Mouse (Mus musculus): Measurements from ENCODE around the gene Cited4.

- TF ChIP-seq POLR2AphosphoS2 (IDR thresholded peaks at IDR 0.05; ENCODE audit: insufficient read length, low read depth) (no peak), TCF12 (IDR thresholded peaks at IDR 0.05; ENCODE audit: insufficient read depth, poor library complexity, severe bottlenecking) (no peak), POLR2A (IDR thresholded peaks at IDR 0.05; ENCODE audit: insufficient read length, low read depth) (no peak), SRF (IDR thresholded peaks at IDR 0.05; ENCODE audit: control insufficient read depth, insufficient read length, low read depth) (no peak), MAX (IDR thresholded peaks at IDR 0.05; ENCODE audit: low read depth) (no peak), USF1 (IDR thresholded peaks at IDR 0.05; ENCODE audit: low read depth) (no peak), CEBPB (IDR thresholded peaks at IDR 0.05; ENCODE audit: insufficient read depth, poor library complexity, severe bottlenecking) (no peak), E2F4 (IDR thresholded peaks at IDR 0.05; ENCODE audit: insufficient read depth) (no peak)
Observed at GRCm38 (mm10) chr4:120635351-120635750, 31.0 kb upstream of the Cited4 start.
